Mouse (Mus musculus): ENCODE measurements around the gene Tcf15. TPM values are rescaled to one million over a fixed set of nuclear protein-coding genes. Genes with fewer than 3 reads are reported as not detected.

The Tcf15 gene
- polyA plus RNA-seq, 1 experiment: 5.0 TPM

- H3K27me3 ChIP-seq (ENCODE audit: control insufficient read depth, insufficient read depth, low read length): no peaks in the 10 kb centered on the region; the same call in 1 of the 2 replicates
- DNase-seq: no peak
- WGBS: 89% methylated on average over 6 of the region's 6 CpGs
- H3K4me3 ChIP-seq (ENCODE audit: control insufficient read depth, insufficient read depth, low read length): no peak overlapping the region
- TF ChIP-seq POLR2A (IDR thresholded peaks at IDR 0.05; ENCODE audit: control insufficient read depth, extremely low read depth, insufficient read depth, low read length, poor library complexity): no peak
- TF ChIP-seq CTCF (IDR thresholded peaks at IDR 0.05; ENCODE audit: borderline replicate concordance, control insufficient read depth, extremely low read depth, insufficient read depth, low read length, poor library complexity): no peak
- no peaks in the 10 kb centered on the region for H3K4me1 ChIP-seq (replicated peaks; ENCODE audit: control insufficient read depth, insufficient read depth, low read length)
- H3K36me3 ChIP-seq (ENCODE audit: control insufficient read depth, insufficient read depth, low read length): no peaks in the 10 kb centered on the region
- no peak overlapping the region for H3K27ac ChIP-seq (ENCODE audit: control insufficient read depth, insufficient read depth, low read length)
Observed at GRCm38 (mm10) chr2:152180323-152180722, 37.0 kb downstream of the Tcf15 start.

- no peaks in the 10 kb centered on the region for H3K4me1 ChIP-seq (replicated peaks; ENCODE audit: control insufficient read depth, insufficient read depth, low read length)
- TF ChIP-seq POLR2A (IDR thresholded peaks at IDR 0.05; ENCODE audit: control insufficient read depth, extremely low read depth, insufficient read depth, low read length, poor library complexity) (no peak), CTCF (IDR thresholded peaks at IDR 0.05; ENCODE audit: borderline replicate concordance, control insufficient read depth, extremely low read depth, insufficient read depth, low read length, poor library complexity) (no peak)
- DNase-seq: no peak
- H3K36me3 ChIP-seq (ENCODE audit: control insufficient read depth, insufficient read depth, low read length): no peaks in the 10 kb centered on the region
- no peak overlapping the region for H3K4me3 ChIP-seq (ENCODE audit: control insufficient read depth, insufficient read depth, low read length)
- no peaks in the 10 kb centered on the region; the same call in 1 of the 2 replicates for H3K27me3 ChIP-seq (ENCODE audit: control insufficient read depth, insufficient read depth, low read length)
- H3K27ac ChIP-seq (ENCODE audit: control insufficient read depth, insufficient read depth, low read length): no peak overlapping the region
- 43% methylated on average over 5 of the region's 5 CpGs for WGBS
Observed at GRCm38 (mm10) chr2:152187132-152187531, 43.8 kb downstream of the Tcf15 start.

GRCm38 (mm10) chr2:152189213-152189612 is 45.9 kb downstream of the Tcf15 start:
- WGBS: 84% methylated on average over 7 of the region's 7 CpGs
- no peak overlapping the region for H3K27ac ChIP-seq (ENCODE audit: control insufficient read depth, insufficient read depth, low read length)
- no peaks in the 10 kb centered on the region for H3K27me3 ChIP-seq (ENCODE audit: control insufficient read depth, insufficient read depth, low read length)
- H3K4me1 ChIP-seq (replicated peaks; ENCODE audit: control insufficient read depth, insufficient read depth, low read length): no peaks in the 10 kb centered on the region
- DNase-seq: no peak
- no peaks in the 10 kb centered on the region for H3K36me3 ChIP-seq (ENCODE audit: control insufficient read depth, insufficient read depth, low read length)
- H3K4me3 ChIP-seq (ENCODE audit: control insufficient read depth, insufficient read depth, low read length): no peak overlapping the region
- TF ChIP-seq CTCF (IDR thresholded peaks at IDR 0.05; ENCODE audit: borderline replicate concordance, control insufficient read depth, extremely low read depth, insufficient read depth, low read length, poor library complexity) (no peak), POLR2A (IDR thresholded peaks at IDR 0.05; ENCODE audit: control insufficient read depth, extremely low read depth, insufficient read depth, low read length, poor library complexity) (no peak)

GRCm38 (mm10) chr2:152189640-152190039 is 46.3 kb downstream of the Tcf15 start:
- no peaks in the 10 kb centered on the region for H3K4me1 ChIP-seq (replicated peaks; ENCODE audit: control insufficient read depth, insufficient read depth, low read length)
- no peak for TF ChIP-seq POLR2A (IDR thresholded peaks at IDR 0.05; ENCODE audit: control insufficient read depth, extremely low read depth, insufficient read depth, low read length, poor library complexity)
- no peak for TF ChIP-seq CTCF (IDR thresholded peaks at IDR 0.05; ENCODE audit: borderline replicate concordance, control insufficient read depth, extremely low read depth, insufficient read depth, low read length, poor library complexity)
- 81% methylated on average over 9 of the region's 9 CpGs for WGBS
- no peaks in the 10 kb centered on the region for H3K36me3 ChIP-seq (ENCODE audit: control insufficient read depth, insufficient read depth, low read length)
- no peak for DNase-seq
- no peak overlapping the region for H3K4me3 ChIP-seq (ENCODE audit: control insufficient read depth, insufficient read depth, low read length)
- no peak overlapping the region for H3K27ac ChIP-seq (ENCODE audit: control insufficient read depth, insufficient read depth, low read length)
- no peaks in the 10 kb centered on the region for H3K27me3 ChIP-seq (ENCODE audit: control insufficient read depth, insufficient read depth, low read length)

GRCm38 (mm10) chr2:152190161-152190560 is 46.8 kb downstream of the Tcf15 start:
- H3K4me3 ChIP-seq (ENCODE audit: control insufficient read depth, insufficient read depth, low read length): no peak overlapping the region
- TF ChIP-seq POLR2A (IDR thresholded peaks at IDR 0.05; ENCODE audit: control insufficient read depth, extremely low read depth, insufficient read depth, low read length, poor library complexity) (no peak), CTCF (IDR thresholded peaks at IDR 0.05; ENCODE audit: borderline replicate concordance, control insufficient read depth, extremely low read depth, insufficient read depth, low read length, poor library complexity) (no peak)
- H3K27me3 ChIP-seq (ENCODE audit: control insufficient read depth, insufficient read depth, low read length): no peaks in the 10 kb centered on the region
- 57% methylated on average over 7 of the region's 7 CpGs for WGBS
- no peaks in the 10 kb centered on the region for H3K4me1 ChIP-seq (replicated peaks; ENCODE audit: control insufficient read depth, insufficient read depth, low read length)
- H3K36me3 ChIP-seq (ENCODE audit: control insufficient read depth, insufficient read depth, low read length): no peaks in the 10 kb centered on the region
- DNase-seq: no peak
- H3K27ac ChIP-seq (ENCODE audit: control insufficient read depth, insufficient read depth, low read length): no peak overlapping the region

GRCm38 (mm10) chr2:152192591-152193345 is 49.4 kb downstream of the Tcf15 start:
- Histone ChIP-seq H3K4me3 (ENCODE audit: control insufficient read depth, insufficient read depth, low read length) (no peak overlapping the region), H3K27ac (ENCODE audit: control insufficient read depth, insufficient read depth, low read length) (no peak overlapping the region), H3K27me3 (ENCODE audit: control insufficient read depth, insufficient read depth, low read length) (no peaks in the 10 kb centered on the region), H3K36me3 (ENCODE audit: control insufficient read depth, insufficient read depth, low read length) (no peaks in the 10 kb centered on the region), H3K4me1 (replicated peaks; ENCODE audit: control insufficient read depth, insufficient read depth, low read length) (no peaks in the 10 kb centered on the region)
- no peak for DNase-seq
- 83% methylated on average over 13 of the region's 13 CpGs for WGBS
- no peak for TF ChIP-seq POLR2A (IDR thresholded peaks at IDR 0.05; ENCODE audit: control insufficient read depth, extremely low read depth, insufficient read depth, low read length, poor library complexity)
- no peak for TF ChIP-seq CTCF (IDR thresholded peaks at IDR 0.05; ENCODE audit: borderline replicate concordance, control insufficient read depth, extremely low read depth, insufficient read depth, low read length, poor library complexity)
